Mouse (Mus musculus) G1E (cell line): ENCODE results near the gene Gm9508.

Experiments used
- CTCF ChIP-seq: IDR thresholded peaks from 2 replicates; pipeline ENCODE4 v1.5.1; 2012; ENCODE audit warnings: low read depth, low read length, inconsistent platforms, mixed read lengths
- GATA1 ChIP-seq: IDR thresholded peaks from 2 replicates; pipeline ENCODE4 v1.6.1; 2012; ENCODE audit warnings: borderline replicate concordance, low read length, inconsistent platforms, mixed read lengths
- GATA2 ChIP-seq: IDR thresholded peaks from 2 replicates; pipeline ENCODE4 v1.6.1; 2012; ENCODE audit warnings: low read depth, low read length, inconsistent platforms, borderline replicate concordance
- POLR2AphosphoS5 ChIP-seq: IDR thresholded peaks from 2 replicates; pipeline ENCODE4 v1.6.1; 2012; ENCODE audit warnings: low read depth, low read length, inconsistent platforms; ENCODE audit not compliant: insufficient replicate concordance
- TAL1 ChIP-seq: conservative IDR thresholded peaks from 2 replicates; pipeline ENCODE4 v1.6.1; 2012; ENCODE audit warnings: low read depth, low read length, inconsistent platforms, mixed read lengths

DNA sequence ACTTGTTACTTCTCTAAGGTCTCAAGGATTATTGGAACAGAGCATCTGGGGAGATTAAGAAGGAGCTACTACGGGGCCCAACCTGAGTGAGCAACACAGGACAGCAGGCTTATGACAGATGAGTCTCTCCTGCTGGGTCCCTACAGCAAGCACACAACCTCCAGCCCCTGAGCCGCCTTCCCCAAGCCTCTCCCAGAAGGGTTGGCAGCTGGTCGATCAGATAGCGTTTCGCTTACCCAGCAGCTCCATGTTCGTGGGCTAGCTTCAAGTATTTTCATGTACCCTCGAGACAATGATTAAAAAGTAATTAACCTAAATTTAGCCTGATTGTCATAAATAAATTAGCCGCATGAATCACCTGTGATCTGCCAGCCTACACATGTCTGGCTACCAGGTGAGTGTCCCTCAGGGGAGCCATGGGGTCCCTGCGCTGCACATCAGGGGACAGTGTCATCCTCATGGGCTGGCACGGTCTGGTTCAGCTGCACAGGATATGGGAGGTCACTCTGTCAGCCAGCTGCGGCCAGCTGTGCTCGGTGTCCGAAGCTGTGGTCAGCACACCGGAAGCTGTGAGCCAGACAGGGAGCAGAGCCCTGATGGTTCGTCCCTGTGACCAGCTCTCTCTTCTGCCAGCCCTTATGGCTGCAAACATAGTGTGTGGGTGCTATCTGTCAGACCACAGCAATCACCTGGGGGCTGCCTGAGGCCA lies 38.6 kb downstream of the Gm9508 start:
- TF ChIP-seq CTCF (no peak), GATA1 (no peak), TAL1 (no peak), POLR2AphosphoS5 (no peak), GATA2 (no peak)
